Mouse (Mus musculus) spleen, adult 10 weeks (tissue): ENCODE results near the gene Lrrtm3. TPM values are rescaled to one million over a fixed set of nuclear protein-coding genes. Genes with fewer than 3 reads are reported as not detected.

Experiments used
- polyA plus RNA-seq: library from polyadenylated mRNA; stranded (reverse); fragments of 350-450 nt; fragmentation: Illumina TruSeq; extraction: RNeasy Lipid Tissue Mini Kit (QIAGEN cat#74804); gene quantifications from one replicate; pipeline ENCODE4 v1.2.3, GENCODE M21; 2015; ENCODE audit warnings: low replicate concordance; ENCODE audit not compliant: insufficient read depth

Gene Lrrtm3
- not detected for polyA plus RNA-seq

DNA sequence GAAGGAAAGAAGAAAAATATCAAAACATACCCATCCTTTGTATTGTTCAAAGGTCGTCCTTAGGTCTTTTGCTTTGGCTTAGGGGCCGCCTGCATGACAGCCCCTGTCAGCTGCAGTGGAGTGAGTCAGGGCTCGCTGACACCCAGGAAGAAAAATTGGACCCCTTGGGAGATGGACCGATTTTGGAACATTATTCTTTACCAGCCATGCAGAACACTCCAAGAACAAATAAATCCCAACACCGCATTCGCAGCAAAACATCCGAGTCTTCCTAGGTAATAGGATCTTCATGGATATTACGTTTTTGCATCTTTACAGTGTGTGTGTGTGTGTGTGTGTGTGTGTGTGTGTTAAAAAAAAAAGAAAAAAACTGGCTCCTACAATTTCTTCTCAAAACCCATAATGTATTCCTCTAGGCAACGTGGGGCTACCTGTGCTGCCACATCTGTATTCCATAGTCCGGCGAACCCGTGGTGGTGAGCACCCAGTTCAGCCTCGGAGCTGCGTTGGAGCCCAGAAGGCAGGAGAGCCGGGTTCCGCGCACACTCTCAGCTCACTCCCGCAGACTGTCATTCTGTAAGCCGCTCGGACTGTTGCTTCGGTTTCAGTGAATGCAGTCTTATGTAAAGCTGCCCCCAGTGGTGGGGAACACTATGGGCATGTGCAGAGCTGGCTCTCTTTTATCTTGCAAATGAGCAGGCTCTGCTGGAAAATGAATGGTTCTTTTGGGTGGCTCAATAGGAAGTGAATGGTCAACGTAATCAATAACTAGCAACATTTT lies at the start of gene Lrrtm3:
Gene Lrrtm3 (minus strand): TSS at position 598 of the 781 bp plus-strand sequence.

DNA sequence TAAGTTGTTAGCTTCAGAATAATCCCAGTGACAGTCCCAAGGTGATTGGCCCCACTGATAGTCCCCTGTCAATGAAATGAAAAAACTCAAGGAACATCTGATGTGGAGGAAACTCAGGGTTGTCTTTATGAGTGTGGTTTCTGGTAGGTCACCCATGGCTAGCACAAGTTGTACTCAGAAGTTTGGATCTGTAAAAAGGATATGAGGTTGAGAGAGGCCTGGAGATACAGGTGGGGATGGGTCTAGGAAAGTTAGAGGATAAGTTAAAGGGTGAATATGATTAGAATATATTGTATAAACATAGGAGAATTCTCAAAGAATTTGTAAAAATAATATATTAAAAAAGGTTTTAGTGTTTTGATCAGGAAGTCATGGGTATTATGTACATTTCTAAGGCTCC lies 162.7 kb downstream of the Lrrtm3 start, which contains the start of gene Gm10118:
Gene Gm10118 (minus strand): TSS at position 101 of the 400 bp plus-strand sequence.

Other genes starting within 250 kb of the Lrrtm3 start
- not detected for gene Gm10118, start 162.8 kb downstream of the Lrrtm3 start, polyA plus RNA-seq